Mouse (Mus musculus): ENCODE measurements around the gene Lbh. TPM values are rescaled to one million over a fixed set of nuclear protein-coding genes. Genes with fewer than 3 reads are reported as not detected.

Gene Lbh
- polyA plus RNA-seq, 1 experiment from 2014 or later = 4.7 TPM

DNA sequence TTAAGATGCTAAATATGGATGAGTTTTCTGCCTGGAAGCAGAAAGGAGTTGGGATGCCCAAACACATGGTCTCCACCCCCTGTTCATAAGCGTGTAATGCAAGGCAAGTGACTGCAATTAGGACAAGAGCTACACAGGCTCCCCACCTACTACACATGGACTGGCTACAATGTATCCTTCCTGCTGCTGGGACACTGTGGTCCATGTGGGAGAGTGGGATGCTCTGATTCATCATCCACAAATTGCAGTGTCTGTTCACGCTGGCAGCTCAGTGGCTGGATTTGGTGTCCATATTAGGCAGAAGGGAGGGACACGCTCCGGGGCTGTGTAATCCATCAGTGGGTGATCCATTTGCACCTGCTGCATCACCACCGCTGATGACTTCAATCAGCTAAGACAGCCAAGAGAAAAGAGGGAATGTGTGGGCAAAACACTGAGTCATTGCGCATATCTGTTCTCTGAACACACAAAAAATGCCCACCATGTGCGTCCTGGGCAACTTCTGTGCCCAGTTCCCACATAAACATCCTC is 52.6 kb downstream of the Lbh start:
- Histone ChIP-seq H3K36me3 (replicated peaks; ENCODE audit: control insufficient read depth, insufficient read depth, low read depth, low read length) (no peaks in the 10 kb centered on the region), H3K27ac (replicated peaks; ENCODE audit: low read depth, low read length) (no peak overlapping the region), H3K4me1 (ENCODE audit: control insufficient read depth, insufficient read depth, low read length) (no peaks in the 10 kb centered on the region), H3K9ac (replicated peaks; ENCODE audit: low read length) (no peak overlapping the region), H3K4me2 (ENCODE audit: low read depth, low read length) (no peak overlapping the region), H3K9me3 (replicated peaks; ENCODE audit: control insufficient read depth, low read length) (no peaks in the 10 kb centered on the region), H3K4me3 (ENCODE audit: low read depth, low read length) (no peak overlapping the region), H3K27me3 (ENCODE audit: control insufficient read depth, insufficient read depth, low read length) (no peaks in the 10 kb centered on the region)
- 83% methylated on average over 7 of the region's 7 CpGs for WGBS
- DNase-seq (ENCODE audit: low spot score) = no peak
- ATAC-seq (replicated peaks; ENCODE audit: insufficient number of reproducible peaks, low FRiP score, low TSS enrichment, low read depth) = no peak

- ATAC-seq (replicated peaks; ENCODE audit: insufficient number of reproducible peaks, low FRiP score, low TSS enrichment, low read depth) = no peak
- WGBS = 91% methylated on average over 5 of the region's 5 CpGs
- Histone ChIP-seq H3K9ac (replicated peaks; ENCODE audit: low read length) (no peak overlapping the region), H3K4me2 (ENCODE audit: low read depth, low read length) (no peak overlapping the region), H3K27ac (replicated peaks; ENCODE audit: low read depth, low read length) (no peak overlapping the region), H3K4me1 (ENCODE audit: control insufficient read depth, insufficient read depth, low read length) (no peaks in the 10 kb centered on the region), H3K9me3 (replicated peaks; ENCODE audit: control insufficient read depth, low read length) (no peaks in the 10 kb centered on the region), H3K4me3 (ENCODE audit: low read depth, low read length) (no peak overlapping the region), H3K27me3 (ENCODE audit: control insufficient read depth, insufficient read depth, low read length) (no peaks in the 10 kb centered on the region), H3K36me3 (replicated peaks; ENCODE audit: control insufficient read depth, insufficient read depth, low read depth, low read length) (no peaks in the 10 kb centered on the region)
- DNase-seq (ENCODE audit: low spot score) = no peak
These were observed 54.9 kb downstream of the Lbh start for GRCm38 (mm10) chr17:72973041-72973440.

- no peaks in the 10 kb centered on the region for H3K4me1 ChIP-seq (ENCODE audit: control insufficient read depth, insufficient read depth, low read length)
- WGBS = 87% methylated on average over 11 of the region's 11 CpGs
- no peak overlapping the region for H3K4me2 ChIP-seq (ENCODE audit: low read depth, low read length)
- H3K9ac ChIP-seq (replicated peaks; ENCODE audit: low read length) = no peak overlapping the region
- H3K4me3 ChIP-seq (ENCODE audit: low read depth, low read length) = no peak overlapping the region
- H3K27ac ChIP-seq (replicated peaks; ENCODE audit: low read depth, low read length) = no peak overlapping the region
- ATAC-seq (replicated peaks; ENCODE audit: insufficient number of reproducible peaks, low FRiP score, low TSS enrichment, low read depth) (no peak), DNase-seq (ENCODE audit: low spot score) (no peak)
- no peaks in the 10 kb centered on the region for H3K9me3 ChIP-seq (replicated peaks; ENCODE audit: control insufficient read depth, low read length)
- no peaks in the 10 kb centered on the region for H3K27me3 ChIP-seq (ENCODE audit: control insufficient read depth, insufficient read depth, low read length)
- no peaks in the 10 kb centered on the region for H3K36me3 ChIP-seq (replicated peaks; ENCODE audit: control insufficient read depth, insufficient read depth, low read depth, low read length)
These were observed 58.4 kb downstream of the Lbh start for GRCm38 (mm10) chr17:72976258-72977231.

DNA sequence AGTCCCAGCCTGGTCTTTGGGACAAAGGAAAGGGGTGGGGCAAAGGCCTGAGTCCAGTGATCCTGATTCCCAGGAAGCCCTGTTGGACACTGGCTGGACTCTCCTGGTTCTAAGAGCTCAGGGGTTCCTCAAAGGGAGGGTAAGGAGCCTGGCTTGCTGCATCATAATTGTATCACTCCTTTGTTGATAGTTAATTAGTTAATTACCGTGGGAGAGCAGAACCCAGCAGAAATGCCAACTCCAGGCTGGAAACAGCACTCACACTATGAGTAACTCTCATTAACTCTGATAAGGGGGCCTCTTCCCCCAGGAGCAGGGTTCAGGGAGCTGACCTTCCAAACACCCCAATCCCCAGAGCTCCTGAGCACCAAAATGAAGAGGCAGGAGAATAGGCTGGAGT is 59.5 kb downstream of the Lbh start:
- ATAC-seq (replicated peaks; ENCODE audit: insufficient number of reproducible peaks, low FRiP score, low TSS enrichment, low read depth) (no peak), DNase-seq (ENCODE audit: low spot score) (no peak)
- no peak overlapping the region for H3K9ac ChIP-seq (replicated peaks; ENCODE audit: low read length)
- no peak overlapping the region for H3K4me2 ChIP-seq (ENCODE audit: low read depth, low read length)
- H3K27me3 ChIP-seq (ENCODE audit: control insufficient read depth, insufficient read depth, low read length) = no peaks in the 10 kb centered on the region
- H3K4me1 ChIP-seq (ENCODE audit: control insufficient read depth, insufficient read depth, low read length) = no peaks in the 10 kb centered on the region
- H3K36me3 ChIP-seq (replicated peaks; ENCODE audit: control insufficient read depth, insufficient read depth, low read depth, low read length) = no peaks in the 10 kb centered on the region
- H3K4me3 ChIP-seq (ENCODE audit: low read depth, low read length) = no peak overlapping the region
- H3K9me3 ChIP-seq (replicated peaks; ENCODE audit: control insufficient read depth, low read length) = no peaks in the 10 kb centered on the region
- H3K27ac ChIP-seq (replicated peaks; ENCODE audit: low read depth, low read length) = no peak overlapping the region
- WGBS = 63% methylated on average over 1 of the region's 1 CpGs

- H3K9ac ChIP-seq (replicated peaks; ENCODE audit: low read length) = no peak overlapping the region
- H3K27me3 ChIP-seq (ENCODE audit: control insufficient read depth, insufficient read depth, low read length) = no peaks in the 10 kb centered on the region
- DNase-seq (ENCODE audit: low spot score) = no peak
- no peak overlapping the region for H3K4me2 ChIP-seq (ENCODE audit: low read depth, low read length)
- H3K36me3 ChIP-seq (replicated peaks; ENCODE audit: control insufficient read depth, insufficient read depth, low read depth, low read length) = no peaks in the 10 kb centered on the region
- H3K27ac ChIP-seq (replicated peaks; ENCODE audit: low read depth, low read length) = no peak overlapping the region
- H3K9me3 ChIP-seq (replicated peaks; ENCODE audit: control insufficient read depth, low read length) = no peaks in the 10 kb centered on the region
- no peak overlapping the region for H3K4me3 ChIP-seq (ENCODE audit: low read depth, low read length)
- no peaks in the 10 kb centered on the region for H3K4me1 ChIP-seq (ENCODE audit: control insufficient read depth, insufficient read depth, low read length)
- no peak for ATAC-seq (replicated peaks; ENCODE audit: insufficient number of reproducible peaks, low FRiP score, low TSS enrichment, low read depth)
- WGBS = 86% methylated on average over 6 of the region's 6 CpGs
These were observed 64.1 kb downstream of the Lbh start for GRCm38 (mm10) chr17:72982156-72982555.

- DNase-seq (ENCODE audit: low spot score) (no peak), ATAC-seq (replicated peaks; ENCODE audit: insufficient number of reproducible peaks, low FRiP score, low TSS enrichment, low read depth) (no peak)
- H3K4me3 ChIP-seq (ENCODE audit: low read depth, low read length) = no peak overlapping the region
- no peak overlapping the region for H3K9ac ChIP-seq (replicated peaks; ENCODE audit: low read length)
- no peaks in the 10 kb centered on the region for H3K36me3 ChIP-seq (replicated peaks; ENCODE audit: control insufficient read depth, insufficient read depth, low read depth, low read length)
- WGBS = 95% methylated on average over 7 of the region's 7 CpGs
- no peaks in the 10 kb centered on the region for H3K27me3 ChIP-seq (ENCODE audit: control insufficient read depth, insufficient read depth, low read length)
- H3K4me2 ChIP-seq (ENCODE audit: low read depth, low read length) = no peak overlapping the region
- H3K4me1 ChIP-seq (ENCODE audit: control insufficient read depth, insufficient read depth, low read length) = no peaks in the 10 kb centered on the region
- no peaks in the 10 kb centered on the region for H3K9me3 ChIP-seq (replicated peaks; ENCODE audit: control insufficient read depth, low read length)
- H3K27ac ChIP-seq (replicated peaks; ENCODE audit: low read depth, low read length) = no peak overlapping the region
These were observed 65.4 kb downstream of the Lbh start for GRCm38 (mm10) chr17:72983471-72983870.

DNA sequence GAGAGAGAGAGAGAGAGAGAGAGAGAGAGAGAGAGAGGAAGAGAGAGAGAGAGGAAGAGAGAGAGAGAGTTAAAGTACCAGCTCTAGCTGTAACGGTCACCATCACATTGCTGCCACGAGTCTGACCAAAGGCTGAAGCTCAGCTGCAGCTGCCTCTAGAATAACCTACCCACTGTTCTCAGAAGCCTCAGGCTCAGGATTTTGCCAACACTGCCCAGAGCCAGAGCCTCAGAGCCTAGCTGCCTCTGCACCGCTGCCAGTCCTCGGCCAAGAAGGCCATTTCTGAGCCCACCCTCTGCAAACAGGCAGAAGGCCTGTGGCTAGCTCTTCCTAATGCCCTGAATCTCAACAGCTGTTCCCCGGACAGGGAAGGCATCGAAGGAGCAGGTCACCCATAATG is 70.9 kb downstream of the Lbh start:
- no peaks in the 10 kb centered on the region for H3K36me3 ChIP-seq (replicated peaks; ENCODE audit: control insufficient read depth, insufficient read depth, low read depth, low read length)
- no peak overlapping the region for H3K4me3 ChIP-seq (ENCODE audit: low read depth, low read length)
- H3K9me3 ChIP-seq (replicated peaks; ENCODE audit: control insufficient read depth, low read length) = no peaks in the 10 kb centered on the region
- no peaks in the 10 kb centered on the region for H3K4me1 ChIP-seq (ENCODE audit: control insufficient read depth, insufficient read depth, low read length)
- H3K9ac ChIP-seq (replicated peaks; ENCODE audit: low read length) = no peak overlapping the region
- no peak overlapping the region for H3K4me2 ChIP-seq (ENCODE audit: low read depth, low read length)
- H3K27me3 ChIP-seq (ENCODE audit: control insufficient read depth, insufficient read depth, low read length) = no peaks in the 10 kb centered on the region
- no peak overlapping the region for H3K27ac ChIP-seq (replicated peaks; ENCODE audit: low read depth, low read length)
- no peak for ATAC-seq (replicated peaks; ENCODE audit: insufficient number of reproducible peaks, low FRiP score, low TSS enrichment, low read depth)
- DNase-seq (ENCODE audit: low spot score) = no peak
- 71% methylated on average over 6 of the region's 6 CpGs for WGBS
